Mouse (Mus musculus) adrenal gland, adult 18-20 months (tissue): ENCODE data around the gene Gxylt2. TPM values are rescaled to one million over a fixed set of nuclear protein-coding genes. Genes with fewer than 3 reads are reported as not detected.

Experiments used
- DNase-seq, 2 experiments: peaks; one replicate each; pipeline ENCODE4 v3.0.0; 2021 to 2022; ENCODE audit warnings: low spot score in 2 of 2
- total RNA-seq, 2 experiments: library from RNA; stranded (reverse); gene quantifications; 1 replicate in 1 of 2; 2 replicates in 1 of 2; pipeline ENCODE4 v1.2.3; 2021

Gxylt2 gene
- total RNA-seq, 2 experiments from 2014 or later = 0.30 to 0.80 TPM

DNA sequence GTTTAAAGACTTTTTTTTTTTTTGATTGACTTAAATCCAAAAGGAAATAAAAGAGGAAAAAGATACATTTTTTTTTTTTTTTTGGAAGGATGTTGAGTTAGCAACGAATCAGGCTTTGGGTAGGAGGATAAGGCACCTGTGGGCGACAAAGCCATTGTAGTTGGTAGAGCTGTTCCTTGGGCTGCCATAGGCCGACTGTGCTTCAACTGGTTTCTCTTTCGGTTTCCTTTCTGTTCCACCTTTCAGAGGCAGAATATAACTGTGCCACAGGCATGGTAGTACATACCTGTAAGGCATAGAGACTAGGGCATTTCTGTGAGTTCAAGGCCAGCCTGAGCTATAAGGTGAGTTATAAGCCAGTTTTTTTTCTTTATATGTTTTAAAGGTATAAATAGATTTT lies 140.5 kb downstream of the Gxylt2 start:
- DNase-seq = no peak

DNA sequence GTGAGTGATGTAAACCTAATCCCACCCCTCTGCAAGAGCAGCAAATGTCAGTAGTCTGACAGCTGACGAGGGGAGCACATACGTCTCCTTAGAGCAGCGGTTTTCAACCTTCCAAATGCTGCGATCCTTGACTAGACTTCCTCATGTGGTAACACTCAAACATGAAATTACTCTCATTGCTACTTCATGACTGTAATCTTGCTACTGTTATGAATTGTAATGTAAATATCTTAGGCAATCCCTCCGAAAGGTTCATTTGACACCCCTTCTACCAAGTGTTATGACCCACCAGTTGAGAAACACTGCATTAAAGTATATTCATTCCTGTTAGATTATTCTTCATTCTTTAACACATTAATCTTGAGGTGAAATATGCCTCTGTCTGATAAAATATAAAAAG lies 142.7 kb downstream of the Gxylt2 start:
- DNase-seq = no peak

DNA sequence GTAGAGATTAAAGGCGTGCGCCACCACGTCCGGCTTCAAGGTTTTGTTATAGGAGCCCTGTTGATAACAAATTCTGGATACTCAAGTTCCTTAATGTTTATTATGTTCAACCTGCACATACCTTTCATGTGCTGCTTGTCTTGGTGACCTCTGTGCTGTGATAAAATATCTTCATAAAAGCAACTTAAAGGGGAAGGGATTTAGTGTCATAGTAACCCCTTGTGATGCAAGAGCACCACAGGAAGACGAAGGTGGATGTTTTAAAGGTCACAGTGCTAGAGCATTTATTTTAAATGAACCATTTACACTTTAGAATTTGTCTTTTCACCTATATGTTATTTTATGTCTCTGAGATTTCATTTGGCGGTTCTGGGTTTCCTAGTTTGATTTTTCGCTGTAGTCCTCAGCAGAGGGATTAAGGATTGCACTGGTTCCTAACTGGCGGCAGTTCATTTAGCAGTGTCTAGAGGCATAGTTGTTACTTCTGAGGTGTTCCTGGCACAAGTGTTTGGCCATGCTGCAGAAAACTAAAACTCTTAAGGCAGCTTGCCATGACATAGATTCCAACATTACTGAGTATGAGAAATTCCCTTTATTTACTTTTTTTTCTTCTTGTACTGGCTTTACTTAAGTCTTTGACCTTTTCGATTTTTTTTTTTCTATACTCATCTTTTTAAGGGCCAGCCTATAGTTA lies 144.3 kb downstream of the Gxylt2 start:
- no peak for DNase-seq

DNA sequence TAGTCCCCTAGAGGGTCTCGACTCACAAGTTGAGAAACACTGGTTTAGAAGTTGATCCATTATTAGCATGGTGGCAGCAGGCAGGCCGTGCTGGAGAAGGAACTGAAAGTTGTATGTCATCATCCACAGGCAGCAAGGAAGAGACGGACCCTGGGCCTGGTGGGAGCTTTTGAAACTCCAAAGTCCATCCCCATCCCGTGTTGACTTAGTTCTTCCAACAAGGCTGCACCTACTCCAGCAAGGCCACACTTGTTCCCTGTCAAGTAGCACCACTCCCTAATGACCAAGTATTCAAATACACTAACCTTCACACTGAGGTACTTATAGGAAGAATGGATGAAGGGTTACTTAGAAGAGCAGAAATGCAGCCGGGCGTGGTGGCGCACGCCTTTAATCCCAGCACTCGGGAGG lies 146.1 kb downstream of the Gxylt2 start:
- DNase-seq = no peak

DNA sequence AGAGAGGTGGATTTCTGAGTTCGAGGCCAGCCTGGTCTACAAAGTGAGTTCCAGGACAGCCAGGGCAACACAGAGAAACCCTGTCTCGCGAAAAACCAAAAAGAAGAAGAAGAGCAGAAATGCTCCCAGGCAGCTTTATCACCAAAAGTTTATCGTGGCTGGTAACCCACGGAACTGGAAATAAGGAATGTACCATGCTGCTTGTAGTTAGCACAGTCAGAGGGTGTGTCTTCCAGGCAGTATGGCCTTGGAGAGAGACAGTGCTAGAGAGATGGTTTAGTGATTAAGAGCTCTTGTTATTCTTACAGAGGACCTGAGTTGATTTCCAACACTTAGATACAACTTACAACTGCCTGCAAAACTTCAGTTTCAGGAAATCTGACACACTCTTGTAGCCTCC lies 146.5 kb downstream of the Gxylt2 start:
- no peak for DNase-seq

Other genes starting within 250 kb of the Gxylt2 start
- 10 to 100 TPM in 1 of 2 experiments, 1 to 10 TPM in 1; 9.0 to 10.6 TPM for gene Shq1, start 33.6 kb upstream of the Gxylt2 start, total RNA-seq
- 10 to 100 TPM; 87.4 to 92.1 TPM for gene Ppp4r2, start 128.9 kb downstream of the Gxylt2 start, total RNA-seq